Mouse (Mus musculus) layer of hippocampus, postnatal 14 days (tissue): ENCODE data around the gene Cct8. TPM values are rescaled to one million over a fixed set of nuclear protein-coding genes. Genes with fewer than 3 reads are reported as not detected.
A peak's percentile ranks its signal among the peaks of the same experiment; 100 is the strongest.

ENCODE experiments used
- DNase-seq, 2 experiments: peaks; one replicate each; pipeline ENCODE4 v3.0.0; 2021 to 2022; ENCODE audit warnings: low spot score in 2 of 2, mixed read lengths in 1 of 2
- total RNA-seq, 2 experiments: library from RNA; stranded (reverse); gene quantifications; 2 replicates each; pipeline ENCODE4 v1.2.3; 2021

Gene Cct8
- total RNA-seq, 2 experiments from 2014 or later = 171 to 179 TPM

- no peak for DNase-seq
These were observed 42.4 kb downstream of the Cct8 start for GRCm38 (mm10) chr16:87453226-87453625.

GRCm38 (mm10) chr16:87445528-87445927 lies 50.1 kb downstream of the Cct8 start:
- DNase-seq = no peak

GRCm38 (mm10) chr16:87445110-87445509 lies 50.6 kb downstream of the Cct8 start:
- DNase-seq = no peak

DNA sequence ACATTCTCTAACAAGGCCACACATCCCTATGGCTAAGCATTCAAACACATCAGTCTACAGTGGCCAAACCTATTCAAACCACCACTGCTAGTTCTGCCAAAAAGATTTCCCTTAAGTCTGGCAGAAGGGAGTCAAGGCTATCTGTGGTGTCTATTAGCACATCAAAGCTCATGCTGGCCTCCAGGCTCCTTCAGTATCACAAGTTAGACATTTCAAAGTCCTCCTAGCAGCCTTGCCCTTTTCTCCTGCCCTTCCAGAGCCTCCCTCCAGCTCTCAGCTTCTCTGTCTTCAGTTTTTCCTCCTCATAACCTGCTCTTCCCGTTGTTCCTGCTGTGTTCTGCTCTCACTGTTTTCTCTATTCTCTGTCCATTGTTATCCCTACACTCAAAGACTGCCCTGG lies 51.6 kb downstream of the Cct8 start:
- no peak for DNase-seq

DNA sequence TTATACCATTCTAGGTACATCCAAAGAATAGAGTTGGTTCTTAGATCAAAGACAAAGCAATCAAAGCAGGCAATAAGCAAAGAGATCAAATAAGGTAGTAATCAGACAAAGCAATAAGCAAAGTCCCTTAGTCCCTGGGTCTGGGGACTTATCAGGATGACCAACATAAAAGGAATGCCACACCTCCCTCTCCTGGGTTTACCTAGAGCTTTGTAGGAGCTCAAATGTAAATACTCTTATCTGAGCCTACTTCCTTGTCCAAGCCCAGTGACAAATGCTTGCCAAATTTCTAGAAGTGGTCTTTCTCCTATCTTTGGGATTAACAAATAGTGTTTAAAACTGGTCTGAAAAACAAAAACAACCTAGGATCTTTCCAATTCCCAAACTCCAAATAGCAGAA lies 52.4 kb downstream of the Cct8 start:
- no peak for DNase-seq

- no peak for DNase-seq
These were observed 53.4 kb downstream of the Cct8 start for GRCm38 (mm10) chr16:87442291-87442690.

GRCm38 (mm10) chr16:87441089-87441488 lies 54.6 kb downstream of the Cct8 start:
- DNase-seq = no peak

GRCm38 (mm10) chr16:87440184-87440686 lies 55.4 kb downstream of the Cct8 start, which contains the start of gene Rwdd2b:
Rwdd2b (minus strand) TSS chr16:87440573.
- DNase-seq = peak; percentile 93 to 95

- no peak for DNase-seq
These were observed 57.0 kb downstream of the Cct8 start for GRCm38 (mm10) chr16:87438697-87439096.

DNA sequence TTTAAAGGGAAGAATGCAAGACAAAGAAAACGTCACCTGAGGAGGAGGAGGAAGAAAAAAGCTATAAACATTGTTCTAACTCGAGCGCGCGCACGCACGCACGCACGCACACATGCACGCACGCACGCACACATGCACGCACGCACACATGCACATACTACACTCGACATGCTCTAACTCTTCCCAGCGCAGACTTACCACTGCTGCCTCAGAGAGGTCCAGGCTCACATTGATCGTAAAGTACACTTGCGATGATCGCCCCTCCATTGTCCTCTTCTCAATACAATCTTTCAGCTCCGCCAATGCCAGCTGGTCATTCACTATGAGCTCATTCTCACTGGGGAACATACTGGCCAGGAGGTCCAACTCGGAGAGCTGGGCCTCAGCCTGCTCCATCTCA lies 58.6 kb downstream of the Cct8 start:
- no peak for DNase-seq

DNA sequence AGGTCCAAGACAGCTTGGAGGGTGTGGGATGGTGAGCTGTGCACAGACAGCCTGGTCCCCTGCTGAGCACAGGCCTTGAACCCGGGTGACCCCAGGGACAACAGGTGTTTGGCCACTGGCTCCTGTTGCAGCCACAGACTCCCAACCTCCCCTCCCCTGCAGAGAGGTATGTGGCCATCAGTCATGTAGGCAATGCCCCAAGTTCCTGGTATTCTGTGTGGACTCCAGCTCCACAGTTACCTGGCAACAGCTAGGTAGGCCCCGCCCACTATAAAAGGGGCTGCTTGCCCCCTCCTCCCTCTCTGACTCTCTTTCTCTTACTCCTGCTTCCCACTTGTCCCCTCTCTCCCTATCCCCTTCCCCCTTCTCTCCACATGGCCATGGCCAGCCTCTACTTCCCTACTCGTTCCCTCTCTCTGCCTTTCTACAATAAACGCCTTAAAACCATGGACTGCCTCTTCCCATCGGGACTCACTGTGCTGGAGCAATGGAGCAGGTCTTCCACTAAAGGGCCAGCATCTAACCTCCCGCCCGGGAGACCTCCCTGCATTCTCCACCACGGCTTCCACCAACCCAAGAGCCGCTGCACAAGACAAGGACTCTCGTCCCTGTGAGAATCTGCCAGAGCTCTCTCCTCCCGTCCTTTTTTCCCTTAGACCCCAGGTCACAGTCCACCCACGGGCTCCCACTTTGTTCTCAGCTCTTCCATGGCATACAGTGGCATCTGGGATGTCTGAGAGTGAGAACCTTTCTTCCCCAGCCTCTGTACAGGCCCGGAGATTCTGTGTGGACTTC lies 60.1 kb downstream of the Cct8 start:
- no peak for DNase-seq

GRCm38 (mm10) chr16:87434946-87435345 lies 60.7 kb downstream of the Cct8 start:
- no peak for DNase-seq

DNA sequence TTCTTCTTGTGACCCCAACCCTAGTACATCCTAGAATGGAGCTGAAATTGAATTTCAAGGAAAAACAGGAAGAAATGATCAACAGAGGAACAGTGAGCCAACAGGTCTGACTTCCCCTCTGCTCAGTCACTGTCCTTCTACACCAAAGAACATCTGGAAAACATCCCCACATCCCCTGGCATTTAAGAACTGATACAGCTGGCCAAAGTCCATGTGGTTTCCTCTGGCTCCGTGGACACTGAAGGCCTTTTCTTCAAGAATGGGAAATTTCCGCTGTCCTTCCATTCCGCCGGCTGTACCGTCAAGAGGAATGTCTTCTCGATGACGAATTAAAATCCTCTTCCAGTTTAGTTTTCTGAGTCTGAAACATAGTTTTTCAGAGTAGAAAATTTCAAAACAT lies 61.4 kb downstream of the Cct8 start:
- DNase-seq = no peak

Other genes starting within 250 kb of the Cct8 start
- gene N6amt1, start 141.7 kb downstream of the Cct8 start, total RNA-seq = 10 to 100 TPM; 17.1 to 17.7 TPM
- gene Ltn1, start 63.3 kb downstream of the Cct8 start, total RNA-seq = 10 to 100 TPM; 44.3 to 47.7 TPM
- gene Rwdd2b, start 55.3 kb downstream of the Cct8 start, total RNA-seq = 10 to 100 TPM in 1 of 2 experiments, 1 to 10 TPM in 1; 9.3 to 10.5 TPM
- 10 to 100 TPM; 48.7 to 52.8 TPM for gene Usp16, start 41.2 kb downstream of the Cct8 start, total RNA-seq
- gene Map3k7cl, start 57.5 kb upstream of the Cct8 start, total RNA-seq = under 1 TPM; 0.71 to 0.91 TPM
- 10 to 100 TPM; 14.5 to 15.6 TPM for gene Bach1, start 203.1 kb upstream of the Cct8 start, total RNA-seq